Mouse (Mus musculus) testis, adult 2 months (tissue): Measurements from ENCODE around the gene Vgll2. TPM values are rescaled to one million over a fixed set of nuclear protein-coding genes. Genes with fewer than 3 reads are reported as not detected.

Experiments
- H3K27ac ChIP-seq: fragments of 200-500 bp; 2 replicates; pipeline ENCODE4 v1.5.1; 2012; ENCODE audit warnings: low read depth, low read length; ENCODE audit not compliant: control insufficient read depth, insufficient read depth
- H3K27me3 ChIP-seq: fragments of 200-500 bp; 2 replicates; pipeline ENCODE4 v1.6.1; 2012; ENCODE audit warnings: mild to moderate bottlenecking, low read length, moderate library complexity; ENCODE audit not compliant: control insufficient read depth, insufficient read depth
- H3K36me3 ChIP-seq: fragments of 200-500 bp; 2 replicates; pipeline ENCODE4 v1.6.1; 2012; ENCODE audit warnings: mild to moderate bottlenecking, low read length; ENCODE audit not compliant: control insufficient read depth, insufficient read depth
- H3K4me1 ChIP-seq: fragments of 200-500 bp; 2 replicates; pipeline ENCODE4 v1.6.1; 2012; ENCODE audit warnings: low read length; ENCODE audit not compliant: control insufficient read depth, insufficient read depth
- H3K4me3 ChIP-seq: fragments of 200-500 bp; 2 replicates; pipeline ENCODE4 v1.5.1; 2012; ENCODE audit warnings: low read depth, mild to moderate bottlenecking, low read length, moderate library complexity, mixed read lengths; ENCODE audit not compliant: control insufficient read depth
- CTCF ChIP-seq: fragments of 200-500 bp; IDR thresholded peaks from 2 replicates; pipeline ENCODE4 v1.5.1; 2012; ENCODE audit warnings: low read depth, mild to moderate bottlenecking, inconsistent platforms, low read length, moderate library complexity; ENCODE audit not compliant: control insufficient read depth, insufficient read depth, insufficient replicate concordance
- POLR2A ChIP-seq: fragments of 200-500 bp; IDR thresholded peaks from 2 replicates; pipeline ENCODE4 v1.6.1; 2012; ENCODE audit warnings: low read depth, mild to moderate bottlenecking, inconsistent platforms, low read length, moderate library complexity; ENCODE audit not compliant: control insufficient read depth
- polyA plus RNA-seq: library from polyadenylated mRNA; depleted of rRNA; stranded (reverse); fragments of >200 nt; gene quantifications from 2 replicates; pipeline ENCODE4 v1.2.3, GENCODE M21; 2012; rRNA removed

The Vgll2 gene
- polyA plus RNA-seq, 1 experiment, result not detected

GRCm38 (mm10) chr10:52028561-52029370, 6.5 kb downstream of the Vgll2 start:
- Histone ChIP-seq H3K27me3 (no peaks in the 10 kb centered on the region), H3K36me3 (no peaks in the 10 kb centered on the region), H3K4me1 (peaks cover 3% of the 10 kb centered on the region; the same call in 1 of the 2 replicates), H3K4me3 (no peak overlapping the region), H3K27ac (no peak overlapping the region)
- TF ChIP-seq POLR2A (no peak), CTCF (no peak)

- H3K27ac ChIP-seq, result no peak overlapping the region
- TF ChIP-seq CTCF, result no peak
- no peak for TF ChIP-seq POLR2A
- peaks cover 3% of the 10 kb centered on the region; the same call in 1 of the 2 replicates for H3K4me1 ChIP-seq
- no peaks in the 10 kb centered on the region for H3K27me3 ChIP-seq
- H3K36me3 ChIP-seq, result no peaks in the 10 kb centered on the region
- no peak overlapping the region for H3K4me3 ChIP-seq
Measured at GRCm38 (mm10) chr10:52029421-52030080, 7.2 kb downstream of the Vgll2 start.

DNA sequence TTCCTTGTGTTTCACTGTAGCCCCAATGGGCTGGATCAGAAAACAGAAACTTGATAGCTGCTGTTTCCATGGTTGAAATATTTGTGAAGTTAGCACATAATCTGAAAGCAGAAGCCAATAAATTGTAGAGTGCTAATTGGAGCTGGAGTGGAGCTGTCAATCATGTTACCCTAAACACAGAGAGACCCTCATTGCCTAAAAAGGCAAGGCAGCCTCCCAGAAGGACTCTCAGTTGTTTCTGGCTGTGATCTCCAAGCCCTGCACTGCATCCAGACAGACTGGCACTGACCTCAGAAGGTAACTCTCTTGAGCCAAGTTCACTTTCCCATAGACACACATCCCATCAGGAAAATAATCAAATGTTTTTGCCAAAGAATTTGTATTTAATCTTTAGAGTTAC, 11.4 kb downstream of the Vgll2 start:
- no peaks in the 10 kb centered on the region for H3K36me3 ChIP-seq
- no peaks in the 10 kb centered on the region for H3K27me3 ChIP-seq
- no peaks in the 10 kb centered on the region for H3K4me1 ChIP-seq
- TF ChIP-seq CTCF, result no peak
- no peak for TF ChIP-seq POLR2A
- no peak overlapping the region for H3K4me3 ChIP-seq
- no peak overlapping the region for H3K27ac ChIP-seq

- no peaks in the 10 kb centered on the region for H3K36me3 ChIP-seq
Measured at GRCm38 (mm10) chr10:52039392-52039791, 17.1 kb downstream of the Vgll2 start.

DNA sequence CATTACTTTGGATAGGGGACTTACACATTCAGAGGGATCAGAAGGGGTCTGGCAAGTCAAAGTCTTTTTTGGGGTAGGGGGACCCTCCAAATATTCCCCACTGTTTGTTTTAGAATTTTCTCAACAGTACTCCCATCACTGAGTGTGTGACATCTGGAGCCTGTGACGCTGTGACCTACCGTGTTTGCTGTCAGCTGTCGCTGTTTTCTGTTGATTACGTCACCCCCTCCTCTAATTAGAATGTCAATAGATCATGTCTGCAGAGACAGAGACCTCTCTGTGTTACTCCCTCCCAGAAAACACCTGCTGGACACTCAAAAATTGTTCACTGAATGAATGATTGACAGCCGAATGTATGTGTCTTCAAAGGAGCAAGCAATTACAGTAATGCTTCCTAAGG, 20.8 kb downstream of the Vgll2 start:
- no peak for TF ChIP-seq CTCF
- no peak for TF ChIP-seq POLR2A
- Histone ChIP-seq H3K4me3 (no peak overlapping the region), H3K27ac (no peak overlapping the region), H3K36me3 (no peaks in the 10 kb centered on the region), H3K4me1 (no peaks in the 10 kb centered on the region), H3K27me3 (no peaks in the 10 kb centered on the region)

More at GRCm38 (mm10) chr10:52039392-52039791, 17.1 kb downstream of the Vgll2 start:
- H3K4me1 ChIP-seq, result no peaks in the 10 kb centered on the region
- no peaks in the 10 kb centered on the region for H3K27me3 ChIP-seq
- H3K27ac ChIP-seq, result no peak overlapping the region
- no peak overlapping the region for H3K4me3 ChIP-seq
- TF ChIP-seq CTCF (no peak), POLR2A (no peak)

DNA sequence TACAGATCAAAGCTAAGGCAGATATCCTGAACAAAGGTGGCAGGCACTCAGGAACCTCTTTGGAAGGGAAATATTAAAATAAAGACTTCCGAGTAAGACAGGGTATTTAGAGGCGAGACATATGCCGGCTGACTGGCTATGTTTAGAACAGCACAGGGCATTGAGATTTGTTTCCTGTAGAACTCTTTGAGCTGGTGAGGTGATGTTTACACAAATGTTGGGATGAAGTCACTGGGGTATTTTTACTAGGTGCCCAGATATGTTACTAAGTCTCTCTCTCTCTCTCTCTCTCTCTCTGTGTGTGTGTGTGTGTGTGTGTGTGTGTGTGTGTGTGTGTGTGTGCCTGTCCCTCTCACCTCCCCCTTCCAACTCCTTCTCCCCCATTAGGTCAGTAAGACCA, 26.0 kb downstream of the Vgll2 start:
- TF ChIP-seq CTCF, result no peak
- Histone ChIP-seq H3K27me3 (no peaks in the 10 kb centered on the region), H3K4me3 (no peak overlapping the region), H3K36me3 (no peaks in the 10 kb centered on the region), H3K27ac (no peak overlapping the region), H3K4me1 (no peaks in the 10 kb centered on the region)

DNA sequence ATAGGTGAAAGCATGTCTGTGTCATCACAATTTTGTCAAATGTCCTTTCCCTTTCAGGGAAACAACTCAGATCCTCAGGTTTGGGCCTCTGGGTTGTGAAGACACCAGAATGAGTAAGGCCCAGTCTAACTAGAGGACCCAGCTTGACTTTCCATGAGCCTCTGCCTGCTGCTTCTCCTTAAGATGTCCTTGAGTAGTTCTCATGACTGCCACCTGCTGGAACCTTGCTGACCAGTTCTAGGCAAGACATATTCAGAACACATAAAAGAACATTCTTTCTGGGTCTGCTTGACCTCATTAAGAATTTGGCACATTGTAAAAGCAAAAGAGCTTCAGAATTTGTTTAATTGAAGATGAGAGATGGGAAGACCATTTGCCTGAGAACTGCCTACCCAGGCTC, 50.2 kb downstream of the Vgll2 start:
- H3K27ac ChIP-seq, result no peak overlapping the region
- H3K36me3 ChIP-seq, result no peaks in the 10 kb centered on the region
- no peaks in the 10 kb centered on the region for H3K4me1 ChIP-seq
- no peaks in the 10 kb centered on the region for H3K27me3 ChIP-seq
- H3K4me3 ChIP-seq, result no peak overlapping the region
- TF ChIP-seq CTCF, result no peak
- no peak for TF ChIP-seq POLR2A

Other genes starting within 250 kb of the Vgll2 start
- 0.16 and 0.21 TPM in 2 replicates for gene Ros1, start 172.7 kb downstream of the Vgll2 start, polyA plus RNA-seq
- gene Dcbld1, start 211.1 kb downstream of the Vgll2 start, polyA plus RNA-seq, result 1.7 and 2.0 TPM in 2 replicates